Mouse (Mus musculus): Measurements from ENCODE around the gene Tcl1. TPM values are rescaled to one million over a fixed set of nuclear protein-coding genes. Genes with fewer than 3 reads are reported as not detected.
"Not testable (repeated sequence)": the region's sequence is repeated elsewhere in the genome, so short reads cannot be mapped to it uniquely, and the experiment has no call there.

Gene Tcl1
- total RNA-seq, 1 experiment from 2014 or later: not detected

DNA sequence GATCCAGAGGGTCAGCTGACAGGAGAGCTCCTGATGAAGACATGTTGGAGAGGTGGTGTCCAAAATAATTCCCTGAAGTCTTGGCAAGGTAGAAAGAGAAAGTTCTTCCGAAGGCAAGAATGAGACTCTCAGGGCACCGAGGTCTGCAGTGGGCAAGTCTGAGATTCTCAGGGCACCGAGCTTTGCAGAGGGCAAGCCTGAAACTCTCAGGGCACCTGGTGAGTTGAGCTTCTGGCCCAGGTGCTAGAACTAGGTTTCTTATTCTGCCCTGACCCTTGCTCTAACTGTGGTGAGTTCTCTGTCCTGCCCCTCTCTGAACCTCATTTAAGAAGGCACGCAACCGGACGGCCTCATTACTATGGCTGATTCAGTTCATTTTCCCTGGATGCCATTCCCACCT, 31.9 kb downstream of the Tcl1 start, which contains the start of gene Tcl1b3:
Gene Tcl1b3 (plus strand): TSS at position 301 of the 400 bp plus-strand sequence.
- not testable (repeated sequence) for ATAC-seq (ENCODE audit: extremely low read depth, insufficient number of reproducible peaks, low FRiP score, poor library complexity, severe bottlenecking)

DNA sequence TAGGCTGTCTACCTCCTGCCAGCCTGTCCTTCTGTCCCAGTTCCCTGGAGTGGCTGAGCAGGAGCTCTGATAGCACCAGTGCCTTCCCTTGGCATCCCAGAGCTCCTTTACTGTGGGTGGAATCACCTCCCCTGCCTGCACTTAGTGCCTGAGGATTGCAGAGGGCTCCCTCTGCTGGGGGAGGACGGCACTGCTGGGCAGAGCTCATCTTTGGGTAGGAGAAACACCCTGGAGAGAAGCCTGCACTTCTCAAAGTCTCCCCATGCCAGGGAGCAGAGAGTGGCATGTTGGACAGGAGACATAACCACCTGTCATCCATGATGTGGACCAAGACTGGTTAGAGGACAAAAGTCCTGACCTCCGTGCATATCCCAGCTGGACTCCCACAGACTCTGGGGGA, 33.6 kb downstream of the Tcl1 start:
- not testable (repeated sequence) for ATAC-seq (ENCODE audit: extremely low read depth, insufficient number of reproducible peaks, low FRiP score, poor library complexity, severe bottlenecking)

DNA sequence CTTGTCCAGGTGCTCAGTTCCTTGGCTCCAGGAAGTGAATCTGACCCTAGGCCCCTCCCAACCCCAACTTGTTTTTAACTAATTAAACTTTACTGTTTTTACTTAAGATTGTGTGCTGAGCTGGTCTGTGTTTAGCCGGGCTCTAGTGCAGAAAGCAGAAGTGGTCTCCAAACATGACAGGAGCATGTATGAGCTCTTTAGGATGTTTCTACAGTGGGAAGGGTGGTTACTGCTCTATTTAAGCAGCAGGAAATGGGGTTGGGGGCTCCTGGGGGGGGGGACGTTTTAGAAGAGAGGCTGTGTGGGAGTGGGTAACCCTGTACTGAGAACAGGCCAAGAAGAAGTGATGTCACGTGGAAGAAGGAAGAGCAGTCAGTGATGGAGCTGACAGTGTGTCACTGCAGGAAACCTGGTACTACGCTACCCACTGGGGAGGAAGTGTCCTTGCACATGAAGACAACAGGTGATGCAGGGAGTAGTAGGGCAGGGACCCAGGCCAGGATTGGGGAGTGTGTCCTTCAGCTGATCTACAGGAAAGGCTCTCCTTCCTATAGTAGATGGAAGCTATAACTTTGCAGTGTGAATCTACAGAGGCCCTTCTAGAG, 41.5 kb downstream of the Tcl1 start:
- not testable (repeated sequence) for ATAC-seq (ENCODE audit: extremely low read depth, insufficient number of reproducible peaks, low FRiP score, poor library complexity, severe bottlenecking)

DNA sequence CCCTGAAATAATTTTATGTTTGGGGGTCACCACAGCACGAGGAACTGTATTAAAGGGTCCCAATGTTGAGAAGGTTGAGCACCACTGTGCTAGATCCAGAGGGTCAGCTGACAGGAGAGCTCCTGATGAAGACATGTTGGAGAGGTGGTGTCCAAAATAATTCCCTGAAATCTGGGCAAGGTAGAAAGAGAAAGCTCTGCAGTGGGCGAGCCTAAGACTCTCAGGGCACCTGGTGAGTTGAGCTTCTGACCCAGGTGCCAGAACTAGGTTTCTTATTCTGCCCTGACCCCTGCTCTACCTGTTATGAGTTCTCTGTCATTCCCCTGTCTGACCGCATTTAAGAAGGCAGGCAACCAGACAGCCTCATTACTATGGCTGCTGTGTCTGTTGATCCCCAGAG, 46.5 kb downstream of the Tcl1 start, which contains the start of gene Tcl1b5:
Gene Tcl1b5 (plus strand): TSS at position 301 of the 400 bp plus-strand sequence.
- ATAC-seq (ENCODE audit: extremely low read depth, insufficient number of reproducible peaks, low FRiP score, poor library complexity, severe bottlenecking): not testable (repeated sequence)

DNA sequence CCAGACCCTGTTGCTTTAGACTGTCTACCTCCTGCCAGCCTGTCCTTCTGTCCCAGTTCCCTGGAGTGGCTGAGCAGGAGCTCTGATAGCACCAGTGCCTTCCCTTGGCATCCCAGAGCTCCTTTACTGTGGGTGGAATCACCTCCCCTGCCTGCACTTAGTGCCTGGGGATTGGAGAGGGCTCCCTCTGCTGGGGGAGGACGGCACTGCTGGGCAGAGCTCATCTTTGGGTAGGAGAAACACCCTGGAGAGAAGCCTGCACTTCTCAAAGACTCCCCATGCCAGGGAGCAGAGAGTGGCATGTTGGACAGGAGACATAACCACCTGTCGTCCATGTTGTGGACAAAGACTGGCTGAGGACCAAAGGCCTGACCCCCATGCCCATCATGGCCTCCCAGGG, 48.3 kb downstream of the Tcl1 start:
- ATAC-seq (ENCODE audit: extremely low read depth, insufficient number of reproducible peaks, low FRiP score, poor library complexity, severe bottlenecking): not testable (repeated sequence)

DNA sequence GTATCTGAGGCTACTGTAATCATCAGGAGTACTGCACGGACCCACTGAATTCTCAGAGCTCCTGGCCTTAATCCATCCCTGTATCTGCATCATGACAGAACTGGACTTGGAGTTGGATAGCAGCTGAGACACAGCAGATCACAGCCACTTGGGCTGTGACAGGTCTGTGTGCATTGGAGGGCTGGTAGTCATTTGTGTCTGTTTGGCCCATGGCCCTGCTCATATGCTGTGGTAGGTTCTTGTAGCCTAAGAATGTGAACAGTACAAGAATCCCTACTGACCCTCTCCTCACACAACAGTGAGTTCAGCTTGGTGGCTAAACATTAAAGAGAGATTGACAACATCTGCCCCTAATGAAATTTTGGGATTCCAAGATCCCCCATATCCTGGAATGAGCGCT, 49.2 kb downstream of the Tcl1 start:
- ATAC-seq (ENCODE audit: extremely low read depth, insufficient number of reproducible peaks, low FRiP score, poor library complexity, severe bottlenecking): no peak

Other genes with a start within 250 kb of the Tcl1 start
- gene Syne3, start 213.0 kb downstream of the Tcl1 start, total RNA-seq (2017): 20.7 and 21.2 TPM in 2 replicates
- 8.0 and 9.1 TPM in 2 replicates for gene Glrx5, start 190.1 kb downstream of the Tcl1 start, total RNA-seq (2017)
- gene Tcl1b2, start 76.8 kb downstream of the Tcl1 start, total RNA-seq (2017): not detected in 2 replicates
- not detected in 2 replicates for gene Tcl1b1, start 63.1 kb downstream of the Tcl1 start, total RNA-seq (2017)
- gene Tcl1b5, start 46.4 kb downstream of the Tcl1 start, total RNA-seq (2017): not detected in 2 replicates
- not detected in 2 replicates for gene Tcl1b3, start 31.8 kb downstream of the Tcl1 start, total RNA-seq (2017)
- gene Tcl1b4, start 20.8 kb downstream of the Tcl1 start, total RNA-seq (2017): not detected in 2 replicates
- not detected in 2 replicates for gene Tunar, start 111.1 kb upstream of the Tcl1 start, total RNA-seq (2017)
- gene D430019H16Rik, start 231.1 kb upstream of the Tcl1 start, total RNA-seq (2017): 0.25 TPM in 1 of 2 replicates, not detected in the other